Mouse (Mus musculus): ENCODE results near the gene Memo1. TPM values are rescaled to one million over a fixed set of nuclear protein-coding genes. Genes with fewer than 3 reads are reported as not detected.
A peak's percentile ranks its signal among the peaks of the same experiment; 100 is the strongest.

Gene Memo1
- total RNA-seq, 2 experiments from 2014 or later: 53.7 to 54.6 TPM

- intact Hi-C loops (cut with DNase I): no loop called here
- no peak for DNase-seq
Measured at GRCm38 (mm10) chr17:74172834-74173233, 122.5 kb downstream of the Memo1 start.

- intact Hi-C loops (cut with DNase I): no loop called here
Measured at GRCm38 (mm10) chr17:74159443-74159894, 135.9 kb downstream of the Memo1 start.

GRCm38 (mm10) chr17:74158161-74158560 is 137.2 kb downstream of the Memo1 start:
- intact Hi-C loops (cut with DNase I): no loop called here
- no peak for DNase-seq

More at GRCm38 (mm10) chr17:74159443-74159894, 135.9 kb downstream of the Memo1 start:
- peak; percentile 18 to 31 for DNase-seq

Other genes starting within 250 kb of the Memo1 start
- gene Srd5a2, start 247.6 kb downstream of the Memo1 start, total RNA-seq (2021): not detected
- gene Dpy30, start 28.4 kb upstream of the Memo1 start, total RNA-seq (2021): 10 to 100 TPM; 44.7 to 47.3 TPM
- 10 to 100 TPM; 41.3 to 44.0 TPM for gene Spast, start 43.5 kb upstream of the Memo1 start, total RNA-seq (2021)
- gene Slc30a6, start 100.1 kb upstream of the Memo1 start, total RNA-seq (2021): 1 to 10 TPM; 4.3 to 7.0 TPM
- gene Nlrc4, start 163.6 kb upstream of the Memo1 start, total RNA-seq (2021): under 1 TPM; 0.08 to 0.25 TPM
- gene Yipf4, start 194.0 kb upstream of the Memo1 start, total RNA-seq (2021): 10 to 100 TPM; 19.5 to 25.6 TPM
- 10 to 100 TPM; 50.1 to 60.1 TPM for gene Birc6, start 232.8 kb upstream of the Memo1 start, total RNA-seq (2021)

All from gastrocnemius, postnatal 36 days (tissue).